In genomic region chr17:35782924-35783323, GRCm38 (mm10) we compare ENCODE assay signal across 16 mouse cellular contexts.
"Had no signal": no experiment of that assay in that cellular context is flagged by ENCODE, and none has a peak within 500 bp of the region (broad histone marks: within the 10 kb centered on the region; RNA-seq: fewer than 3 reads in every experiment).

No protein-coding gene starts in this region.

- H3K4me2 ChIP-seq: intestine, embryonic 15.5 days; liver, embryonic 15.5 days; lung, embryonic 15.5 days; midbrain, embryonic 12.5 days; midbrain, embryonic 15.5 days; neural tube, embryonic 12.5 days; neural tube, embryonic 15.5 days had no signal

- H3K27me3 ChIP-seq: intestine, embryonic 15.5 days; liver, embryonic 15.5 days; lung, embryonic 15.5 days; midbrain, embryonic 12.5 days; midbrain, embryonic 15.5 days; neural tube, embryonic 12.5 days; neural tube, embryonic 15.5 days had no signal

- H3K27ac ChIP-seq: intestine, embryonic 15.5 days; kidney, postnatal 0 days; left cerebral cortex, adult 2 months; liver, embryonic 15.5 days; lung, embryonic 15.5 days; macrophage; midbrain, embryonic 12.5 days; midbrain, embryonic 15.5 days; neural tube, embryonic 12.5 days; neural tube, embryonic 15.5 days; stomach, postnatal 0 days had no signal

- H3K36me3 ChIP-seq: intestine, embryonic 15.5 days; liver, embryonic 15.5 days; lung, embryonic 15.5 days; midbrain, embryonic 12.5 days; midbrain, embryonic 15.5 days; neural tube, embryonic 12.5 days; neural tube, embryonic 15.5 days had no signal

- ATAC-seq: intestine, embryonic 15.5 days; midbrain, embryonic 15.5 days had no signal

- H3K4me3 ChIP-seq: intestine, embryonic 15.5 days; left cerebral cortex, adult 2 months; liver, embryonic 15.5 days; lung, embryonic 15.5 days; midbrain, embryonic 12.5 days; midbrain, embryonic 15.5 days; neural tube, embryonic 12.5 days; neural tube, embryonic 15.5 days had no signal

- H3K9me3 ChIP-seq: intestine, embryonic 15.5 days; liver, embryonic 15.5 days; lung, embryonic 15.5 days; midbrain, embryonic 12.5 days; midbrain, embryonic 15.5 days; neural tube, embryonic 12.5 days; neural tube, embryonic 15.5 days had no signal

- H3K9ac ChIP-seq: intestine, embryonic 15.5 days; liver, embryonic 15.5 days; lung, embryonic 15.5 days; midbrain, embryonic 12.5 days; midbrain, embryonic 15.5 days; neural tube, embryonic 12.5 days; neural tube, embryonic 15.5 days had no signal

- H3K4me1 ChIP-seq: midbrain, embryonic 12.5 days; midbrain, embryonic 15.5 days; neural tube, embryonic 12.5 days; neural tube, embryonic 15.5 days had no signal

- DNase-seq: layer of hippocampus, postnatal 36 days; lung, adult 18-20 months; right cerebral cortex, adult 18-20 months; right cerebral cortex, postnatal 14 days; right cerebral cortex, postnatal 4 days had no signal
